Mouse (Mus musculus) CH12.LX (cell line): Measurements from ENCODE around the gene Palm2. TPM values are rescaled to one million over a fixed set of nuclear protein-coding genes. Genes with fewer than 3 reads are reported as not detected.

Experiments used
- DNase-seq: peaks from one replicate; pipeline ENCODE4 v3.0.0-alpha.2; 2013; ENCODE audit errors: extremely low read depth
- H3K27ac ChIP-seq: 2 replicates; pipeline ENCODE4 v1.5.1; 2012; ENCODE audit warnings: low read depth, mild to moderate bottlenecking, control low read depth, moderate library complexity; ENCODE audit not compliant: insufficient read depth
- H3K27me3 ChIP-seq: replicated peaks from 2 replicates; pipeline ENCODE3; 2012; ENCODE audit warnings: inconsistent platforms
- H3K36me3 ChIP-seq, 2 experiments: replicated peaks in 1 of 2; 2 replicates each; pipeline versions ENCODE3 to v1.6.1; 2012; ENCODE audit warnings: inconsistent platforms in 1 of 2, low read length in 1 of 2, mild to moderate bottlenecking in 1 of 2, mixed read lengths in 1 of 2, moderate library complexity in 1 of 2; ENCODE audit not compliant: control insufficient read depth in 1 of 2, insufficient read depth in 1 of 2
- H3K4me1 ChIP-seq, 2 experiments: 2 replicates each; pipeline ENCODE4 v1.6.1; 2012; ENCODE audit warnings: inconsistent platforms in 1 of 2, moderate library complexity in 1 of 2; ENCODE audit not compliant: insufficient read depth in 2 of 2, control insufficient read depth in 1 of 2
- H3K4me2 ChIP-seq: 2 replicates; pipeline ENCODE4 v1.6.1; 2012; ENCODE audit warnings: low read depth, mild to moderate bottlenecking, control low read depth; ENCODE audit not compliant: poor library complexity, insufficient read depth, severe bottlenecking
- H3K4me3 ChIP-seq, 3 experiments: fragments of 150-350 bp in 1 of 3; sonication (generic) in 1 of 3; replicated peaks in 1 of 3; 2 replicates each; pipeline versions ENCODE3 to v1.5.1; 2011 to 2012; ENCODE audit warnings: low read depth in 2 of 3, low read length in 2 of 3, mild to moderate bottlenecking in 2 of 3, moderate library complexity in 2 of 3, control low read depth in 1 of 3, improper control_type of control experiment in 1 of 3, inconsistent platforms in 1 of 3, mixed read lengths in 1 of 3; ENCODE audit not compliant: poor library complexity in 1 of 3
- H3K79me2 ChIP-seq: replicated peaks from 2 replicates; pipeline ENCODE4 v1.6.1; 2012; ENCODE audit warnings: mild to moderate bottlenecking, moderate library complexity; ENCODE audit not compliant: control insufficient read depth, poor library complexity, insufficient read depth, severe bottlenecking; ENCODE audit errors: extremely low read depth
- H3K9ac ChIP-seq: 2 replicates; pipeline ENCODE4 v1.6.1; 2012; ENCODE audit warnings: low read depth, mild to moderate bottlenecking, control low read depth, moderate library complexity; ENCODE audit not compliant: insufficient read depth
- H3K9me3 ChIP-seq: replicated peaks from 2 replicates; pipeline ENCODE3; 2012; ENCODE audit warnings: low read length, inconsistent platforms, mixed read lengths
- CTCF ChIP-seq, 2 experiments: IDR thresholded peaks in 1 of 2; conservative IDR thresholded peaks in 1 of 2; 2 replicates each; pipeline ENCODE4 v1.5.1; 2011 to 2012; ENCODE audit warnings: low read depth in 2 of 2, low read length in 2 of 2, improper control_type of control experiment in 1 of 2, inconsistent platforms in 1 of 2, mild to moderate bottlenecking in 1 of 2, moderate library complexity in 1 of 2
- ETS1 ChIP-seq: conservative IDR thresholded peaks from 2 replicates; pipeline ENCODE4 v1.6.1; 2012; ENCODE audit warnings: low read depth, mild to moderate bottlenecking, inconsistent platforms, low read length, improper control_type of control experiment, moderate library complexity
- GABPA ChIP-seq: IDR thresholded peaks from 2 replicates; pipeline ENCODE4 v1.6.1; 2012; ENCODE audit warnings: low read depth, low read length, improper control_type of control experiment, inconsistent platforms; ENCODE audit not compliant: insufficient replicate concordance
- JUN ChIP-seq: IDR thresholded peaks from 2 replicates; pipeline ENCODE4 v1.6.1; 2011; ENCODE audit warnings: low read depth, mild to moderate bottlenecking, low read length, improper control_type of control experiment, moderate library complexity; ENCODE audit not compliant: insufficient read depth
- MAFK ChIP-seq: IDR thresholded peaks from 2 replicates; pipeline ENCODE4 v1.6.1; 2011; ENCODE audit warnings: low read length, improper control_type of control experiment; ENCODE audit not compliant: insufficient replicate concordance
- MAZ ChIP-seq: IDR thresholded peaks from 2 replicates; pipeline ENCODE4 v1.6.1; 2012; ENCODE audit warnings: low read depth, mild to moderate bottlenecking, inconsistent platforms, low read length, improper control_type of control experiment, moderate library complexity
- MEF2A ChIP-seq: IDR thresholded peaks from 2 replicates; pipeline ENCODE4 v1.6.1; 2014; ENCODE audit warnings: low read depth, mild to moderate bottlenecking, inconsistent platforms, low read length, improper control_type of control experiment, borderline replicate concordance
- PAX5 ChIP-seq: IDR thresholded peaks from 2 replicates; pipeline ENCODE4 v1.6.1; 2012; ENCODE audit warnings: low read length, inconsistent platforms, mixed read lengths
- RAD21 ChIP-seq: IDR thresholded peaks from 2 replicates; pipeline ENCODE4 v1.6.1; 2011; ENCODE audit warnings: low read depth, mild to moderate bottlenecking, low read length, improper control_type of control experiment, moderate library complexity
- RCOR1 ChIP-seq: conservative IDR thresholded peaks from 2 replicates; pipeline ENCODE4 v1.6.1; 2012; ENCODE audit warnings: low read depth, mild to moderate bottlenecking, inconsistent platforms, low read length, improper control_type of control experiment
- SMC3 ChIP-seq: IDR thresholded peaks from 2 replicates; pipeline ENCODE4 v1.6.1; 2011; ENCODE audit warnings: low read depth, low read length, improper control_type of control experiment
- USF1 ChIP-seq: IDR thresholded peaks from 2 replicates; pipeline ENCODE4 v1.6.1; 2014; ENCODE audit warnings: low read depth, mild to moderate bottlenecking, inconsistent platforms, low read length, improper control_type of control experiment
- ZC3H11A ChIP-seq: IDR thresholded peaks from 2 replicates; pipeline ENCODE4 v1.6.1; 2012; ENCODE audit warnings: low read depth, mild to moderate bottlenecking, inconsistent platforms, low read length, improper control_type of control experiment
- dilution Hi-C: fragments of 300-500 bp; cut with MboI; formaldehyde crosslinking; loops from 2 replicates; pipeline ENCODE4 v1.14.3; 2020; ENCODE audit warnings: low sequenced_read_pairs; ENCODE audit not compliant: extremely low pct_unique_long_range_greater_than_20kb, extremely low pct_ligation_motif_present
- in situ Hi-C: fragments of 300-500 bp; cut with MboI; formaldehyde crosslinking; loops from 3 replicates; pipeline ENCODE4 v1.14.3; 2019; ENCODE audit warnings: low sequenced_read_pairs, low pct_ligation_motif_present, low pct_unique_long_range_greater_than_20kb, mixed read lengths
- polyA plus RNA-seq: library from polyadenylated mRNA; unstranded; fragments of >175 nt; gene quantifications from 2 replicates; pipeline ENCODE4 v1.2.1, GENCODE M21; 2012; ENCODE audit warnings: low read depth; ENCODE audit not compliant: insufficient read length
- total RNA-seq, 2 experiments: library from RNA; depleted of rRNA; stranded (reverse); fragments of 300-350 nt in 1 of 2; fragments of >200 nt in 1 of 2; gene quantifications; 2 replicates each; pipeline ENCODE4 v1.2.3; 2012 to 2014

Gene Palm2
- total and polyA plus RNA-seq, 3 experiments: not detected

DNA sequence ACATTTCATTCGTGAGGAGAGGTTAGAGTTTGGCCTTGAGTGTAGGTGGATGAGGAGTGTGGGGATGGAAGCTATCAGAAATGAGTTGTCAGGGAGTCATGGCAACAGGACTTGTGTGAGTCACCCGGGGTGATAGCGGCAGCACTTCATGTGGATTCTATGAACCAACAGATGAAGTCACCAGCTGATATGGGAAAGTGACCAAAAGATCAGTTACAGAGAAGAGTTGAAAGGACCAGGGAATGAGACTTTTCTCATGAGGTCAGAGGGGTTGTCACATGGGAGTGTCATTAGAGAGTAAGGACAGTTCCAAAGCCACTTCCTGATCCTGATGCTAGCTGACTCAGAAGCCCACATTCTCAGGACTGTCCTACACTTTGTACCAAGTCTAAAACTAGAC is 172.2 kb downstream of the Palm2 start:
- Histone ChIP-seq H3K4me2 (no peak overlapping the region), H3K27me3 (peaks cover 3% of the 10 kb centered on the region), H3K4me1 (no peaks in the 10 kb centered on the region), H3K79me2 (no peaks in the 10 kb centered on the region), H3K9ac (no peak overlapping the region), H3K4me3 (no peak overlapping the region), H3K36me3 (no peaks in the 10 kb centered on the region), H3K27ac (no peak overlapping the region)
- DNase-seq: no peak
- in situ Hi-C loops: loop anchor here (25.0 kb wide), 1 partner anchor 144 kb away; no protein-coding TSS in a partner anchor
- TF ChIP-seq JUN (no peak), GABPA (no peak), MAFK (no peak), MAZ (no peak), PAX5 (no peak)
- TF ChIP-seq, all 38 proteins: peak for 0
- dilution Hi-C loops: no loop called here
- no peaks in the 10 kb centered on the region for H3K9me3 ChIP-seq

DNA sequence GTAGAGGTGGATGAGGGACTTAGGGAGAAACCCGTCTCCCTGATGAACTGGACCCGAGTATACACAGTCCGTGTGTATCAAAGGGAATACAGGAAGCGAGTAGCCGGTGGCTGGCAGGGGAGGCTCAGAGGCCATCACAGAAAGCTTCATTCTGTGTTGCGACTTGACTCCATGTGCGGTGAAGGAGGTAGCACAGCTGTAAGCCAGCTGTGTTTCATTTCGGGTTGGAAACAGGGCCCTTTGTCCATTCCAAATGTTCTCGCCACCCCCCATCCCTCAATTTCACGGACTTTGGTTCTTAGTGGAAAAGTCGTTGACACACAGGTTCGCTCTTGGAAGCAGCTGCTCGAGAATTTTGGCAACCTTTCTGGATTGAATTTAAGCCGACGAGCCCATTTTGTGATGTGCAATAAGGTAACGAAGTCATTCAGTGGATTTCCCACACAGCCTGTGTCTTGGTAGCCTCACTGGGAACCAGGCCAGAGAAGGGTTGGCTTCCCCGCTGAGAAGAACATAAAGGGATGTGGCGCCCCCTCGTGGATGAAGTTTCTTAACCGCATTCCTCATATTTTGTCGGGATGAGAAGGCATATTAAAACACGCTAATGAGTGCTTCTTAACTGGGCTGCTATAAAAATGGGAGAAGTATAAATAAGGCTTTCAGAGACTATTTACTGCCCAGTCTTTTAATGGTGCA is 173.3 kb downstream of the Palm2 start:
- peak; percentile 61 for DNase-seq
- Histone ChIP-seq H3K4me2 (no peak overlapping the region), H3K9ac (no peak overlapping the region), H3K79me2 (no peaks in the 10 kb centered on the region), H3K27me3 (peaks cover 3% of the 10 kb centered on the region), H3K9me3 (no peaks in the 10 kb centered on the region), H3K36me3 (no peaks in the 10 kb centered on the region), H3K4me3 (no peak overlapping the region), H3K27ac (no peak overlapping the region), H3K4me1 (no peaks in the 10 kb centered on the region)
- no peak for TF ChIP-seq ETS1
- TF ChIP-seq RCOR1: no peak
- peak; percentile 29 to 80; a peak in 3 of 4 replicates for TF ChIP-seq CTCF (conservative IDR thresholded peaks at IDR 0.05 in 1 of 2, IDR thresholded peaks at IDR 0.05 in 1 of 2; ENCODE audit: low read depth in 2 of 2, low read length in 2 of 2)
- TF ChIP-seq RAD21: peak; percentile 76
- peak; percentile 7; the same call in 1 of the 2 replicates for TF ChIP-seq ZC3H11A
- no peak for TF ChIP-seq USF1
- peak; percentile 71 for TF ChIP-seq SMC3
- no peak for TF ChIP-seq MEF2A
- in situ Hi-C loops (loop anchor here (25.0 kb wide), 1 partner anchor 145 kb away; no protein-coding TSS in a partner anchor), dilution Hi-C loops (no loop called here)
